Mouse (Mus musculus) R1 (cell line): ENCODE measurements around the gene Xpc.

ENCODE experiments used
- DNase-seq: peaks from one replicate; pipeline ENCODE4 v3.0.0-alpha.2; 2018; ENCODE audit warnings: low read depth, low spot score

Gene Xpc

GRCm38 (mm10) chr6:91525544-91525943, 9.9 kb upstream of the Xpc start:
- DNase-seq, result no peak

- no peak for DNase-seq
Observed at GRCm38 (mm10) chr6:91522816-91523215, 7.1 kb upstream of the Xpc start.

GRCm38 (mm10) chr6:91518454-91519020, 2.8 kb upstream of the Xpc start:
- DNase-seq, result no peak

GRCm38 (mm10) chr6:91514737-91515362, 838 bp downstream of the Xpc start:
- no peak for DNase-seq

- DNase-seq, result no peak
Observed at GRCm38 (mm10) chr6:91514135-91514534, 1.6 kb downstream of the Xpc start.

GRCm38 (mm10) chr6:91510211-91510610, 5.5 kb downstream of the Xpc start:
- peak; percentile 50 for DNase-seq

- peak; percentile 55 for DNase-seq
Observed at GRCm38 (mm10) chr6:91509326-91509725, 6.4 kb downstream of the Xpc start.

- DNase-seq, result no peak
Observed at GRCm38 (mm10) chr6:91508041-91508440, 7.6 kb downstream of the Xpc start.

GRCm38 (mm10) chr6:91506036-91506435, 9.7 kb downstream of the Xpc start:
- DNase-seq, result no peak

- no peak for DNase-seq
Observed at GRCm38 (mm10) chr6:91503302-91503701, 12.4 kb downstream of the Xpc start.

- peak; percentile 39 for DNase-seq
Observed at GRCm38 (mm10) chr6:91494526-91494925, 21.2 kb downstream of the Xpc start.

- DNase-seq, result no peak
Observed at GRCm38 (mm10) chr6:91493053-91493452, 22.6 kb downstream of the Xpc start.

GRCm38 (mm10) chr6:91491004-91491403, 24.7 kb downstream of the Xpc start:
- DNase-seq, result no peak

GRCm38 (mm10) chr6:91489872-91490271, 25.8 kb downstream of the Xpc start:
- no peak for DNase-seq

- DNase-seq, result peak; percentile 53
Observed at GRCm38 (mm10) chr6:91488496-91489212, 27.0 kb downstream of the Xpc start.

GRCm38 (mm10) chr6:91486736-91487453, 28.8 kb downstream of the Xpc start:
- DNase-seq, result no peak

- DNase-seq, result no peak
Observed at GRCm38 (mm10) chr6:91483371-91483770, 32.3 kb downstream of the Xpc start.

GRCm38 (mm10) chr6:91476541-91476940, 39.1 kb downstream of the Xpc start:
- peak; percentile 42 for DNase-seq

GRCm38 (mm10) chr6:91474441-91475190, 41.1 kb downstream of the Xpc start:
- DNase-seq, result peak; percentile 25

GRCm38 (mm10) chr6:91473805-91474440, 41.8 kb downstream of the Xpc start:
- peak; percentile 69 for DNase-seq
